In genomic region chr11:81106949-81107348, GRCm38 (mm10) we compare ENCODE assay signal across 17 mouse cellular contexts.
DNase-seq lines count a peak whose midpoint lies in the region; ATAC-seq lines count a peak whose summit lies in the region.
"Had no signal": no experiment of that assay in that cellular context is flagged by ENCODE, and none has a peak within 500 bp of the region (broad histone marks: within the 10 kb centered on the region; RNA-seq: fewer than 3 reads in every experiment).

No protein-coding gene starts in this region.

- no peak for ATAC-seq in cerebellum, adult (ENCODE audit: insufficient number of reproducible peaks, low FRiP score, low TSS enrichment)
- ATAC-seq: activated CD4-positive, CD25-positive, alpha-beta regulatory T cell, adult 4 months; CD4-positive, CD25-positive, alpha-beta regulatory T cell, adult 4 months; Patski had no signal

- peak; percentile 53 to 54 for DNase-seq in cerebellum, postnatal 10 days
- DNase-seq: adrenal gland, adult 2 months; adrenal gland, adult 8-10 months; adrenal gland, postnatal 10 days; adrenal gland, postnatal 14 days; adrenal gland, postnatal 25 days; adrenal gland, postnatal 36 days; B cell, adult 2 months; cerebellum, adult 11 months; cerebellum, adult 11-12 months; cerebellum, adult 18-20 months; cerebellum, adult 2 months; cerebellum, adult 8-10 months had no signal
